Mouse (Mus musculus) forebrain, embryonic 12.5 days (tissue): ENCODE results near the gene Bcl11b. TPM values are rescaled to one million over a fixed set of nuclear protein-coding genes. Genes with fewer than 3 reads are reported as not detected.

Experiments
- ATAC-seq: fragments of 200-750 bp; cut with Nextera tagmentation; 2 replicates; pipeline ENCODE4 v1.8.0; 2017; ENCODE audit warnings: moderate TSS enrichment; ENCODE audit not compliant: low FRiP score
- H3K27ac ChIP-seq: fragments of 300-500 bp; sonication (generic); 2 replicates; pipeline ENCODE4 v1.5.1; 2016; ENCODE audit warnings: mild to moderate bottlenecking
- H3K27me3 ChIP-seq: fragments of 300-500 bp; sonication (generic); 2 replicates; pipeline ENCODE4 v1.6.1; 2016; ENCODE audit warnings: mild to moderate bottlenecking
- H3K36me3 ChIP-seq: fragments of 300-500 bp; sonication (generic); replicated peaks from 2 replicates; pipeline ENCODE4 v1.6.1; 2016; ENCODE audit warnings: mild to moderate bottlenecking
- H3K4me1 ChIP-seq: fragments of 300-500 bp; sonication (generic); 2 replicates; pipeline ENCODE4 v1.6.1; 2016
- H3K4me2 ChIP-seq: fragments of 300-500 bp; sonication (generic); 2 replicates; pipeline ENCODE4 v1.6.1; 2016; ENCODE audit warnings: mild to moderate bottlenecking, moderate library complexity
- H3K4me3 ChIP-seq: fragments of 300-500 bp; sonication (generic); replicated peaks from 2 replicates; pipeline ENCODE4 v1.5.1; 2016; ENCODE audit warnings: mild to moderate bottlenecking
- H3K9ac ChIP-seq: fragments of 300-500 bp; sonication (generic); 2 replicates; pipeline ENCODE4 v1.6.1; 2016; ENCODE audit warnings: mild to moderate bottlenecking
- H3K9me3 ChIP-seq: fragments of 300-500 bp; sonication (generic); 2 replicates; pipeline ENCODE4 v1.6.1; 2016
- WGBS: fragments of 180-500 bp; shearing (Covaris S2); methylation state at CpG from one replicate; pipeline ENCODE4 v1.1.7; 2016; 5-methylcytosine and 5-hydroxymethylcytosine counted together
- polyA plus RNA-seq: library from polyadenylated mRNA; unstranded; fragments of >200 nt; fragmentation: Nextera tagmentation; extraction: Ambion mirVana; gene quantifications from 2 replicates; pipeline ENCODE4 v1.2.1, GENCODE M21; 2016

Bcl11b gene
- polyA plus RNA-seq, 1 experiment from 2014 or later, result 46.0 TPM

GRCm38 (mm10) chr12:107904457-107904856 is 98.9 kb downstream of the Bcl11b start:
- Histone ChIP-seq H3K27ac (no peak overlapping the region), H3K9me3 (peaks cover 9% of the 10 kb centered on the region), H3K27me3 (no peaks in the 10 kb centered on the region), H3K4me2 (no peak overlapping the region), H3K4me1 (no peaks in the 10 kb centered on the region), H3K4me3 (no peak overlapping the region), H3K9ac (no peak overlapping the region), H3K36me3 (no peaks in the 10 kb centered on the region)
- no peak for ATAC-seq
- 91% methylated on average over 11 of the region's 11 CpGs for WGBS

DNA sequence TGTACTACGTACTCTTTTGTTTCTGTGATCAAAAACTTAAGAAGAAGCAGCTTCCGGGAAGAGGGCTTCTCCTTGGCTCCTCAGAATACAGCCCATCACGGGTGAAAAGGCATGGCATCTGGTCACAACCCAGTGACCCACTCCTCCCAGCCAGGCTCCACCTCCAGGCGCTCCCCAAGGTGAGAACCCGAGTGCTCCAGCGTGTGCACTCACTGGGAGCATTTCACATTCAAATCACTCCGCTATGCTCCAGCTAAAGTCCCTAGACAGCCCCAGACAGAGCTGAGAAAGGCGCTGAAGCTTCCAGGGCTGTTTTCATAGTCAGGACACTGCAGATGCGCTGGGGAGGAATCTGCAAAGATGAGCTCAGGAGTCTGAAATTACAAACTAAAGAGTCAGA is 99.5 kb downstream of the Bcl11b start:
- Histone ChIP-seq H3K4me2 (no peak overlapping the region), H3K4me1 (no peaks in the 10 kb centered on the region), H3K27ac (no peak overlapping the region), H3K9ac (no peak overlapping the region), H3K9me3 (peaks cover 9% of the 10 kb centered on the region), H3K36me3 (no peaks in the 10 kb centered on the region), H3K27me3 (no peaks in the 10 kb centered on the region), H3K4me3 (no peak overlapping the region)
- 39% methylated on average over 9 of the region's 9 CpGs for WGBS
- no peak for ATAC-seq

DNA sequence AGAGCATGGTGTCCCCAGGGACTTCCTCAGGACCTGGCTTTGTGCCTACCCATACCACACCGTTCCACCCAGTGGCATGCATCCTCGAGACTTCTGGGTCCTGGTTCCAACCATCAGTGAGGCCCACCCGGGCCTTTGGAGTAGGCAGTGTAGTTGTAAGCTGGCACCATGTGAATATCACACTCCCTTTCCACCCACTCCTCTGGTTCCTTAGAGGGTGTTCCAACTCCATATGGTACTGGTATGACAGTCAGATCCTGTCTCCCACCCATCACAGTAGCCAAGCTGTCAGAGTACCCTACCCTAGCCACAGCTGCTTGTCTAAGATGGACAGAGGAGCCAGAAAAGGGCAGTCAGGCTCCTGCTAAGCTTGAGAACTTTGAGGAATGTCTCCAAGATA is 112.0 kb downstream of the Bcl11b start:
- Histone ChIP-seq H3K4me1 (peaks cover 25% of the 10 kb centered on the region), H3K9ac (no peak overlapping the region), H3K4me2 (no peak overlapping the region), H3K36me3 (no peaks in the 10 kb centered on the region), H3K27ac (no peak overlapping the region), H3K4me3 (no peak overlapping the region), H3K9me3 (no peaks in the 10 kb centered on the region), H3K27me3 (peaks cover 7% of the 10 kb centered on the region; the same call in 1 of the 2 replicates)
- no peak for ATAC-seq
- WGBS, result 96% methylated on average over 3 of the region's 3 CpGs

GRCm38 (mm10) chr12:107890326-107890725 is 113.1 kb downstream of the Bcl11b start:
- Histone ChIP-seq H3K4me2 (no peak overlapping the region), H3K27ac (no peak overlapping the region), H3K4me3 (no peak overlapping the region), H3K9ac (no peak overlapping the region), H3K9me3 (no peaks in the 10 kb centered on the region), H3K27me3 (peaks cover 7% of the 10 kb centered on the region; the same call in 1 of the 2 replicates), H3K4me1 (peaks cover 25% of the 10 kb centered on the region), H3K36me3 (no peaks in the 10 kb centered on the region)
- ATAC-seq, result no peak
- 77% methylated on average over 7 of the region's 7 CpGs for WGBS

DNA sequence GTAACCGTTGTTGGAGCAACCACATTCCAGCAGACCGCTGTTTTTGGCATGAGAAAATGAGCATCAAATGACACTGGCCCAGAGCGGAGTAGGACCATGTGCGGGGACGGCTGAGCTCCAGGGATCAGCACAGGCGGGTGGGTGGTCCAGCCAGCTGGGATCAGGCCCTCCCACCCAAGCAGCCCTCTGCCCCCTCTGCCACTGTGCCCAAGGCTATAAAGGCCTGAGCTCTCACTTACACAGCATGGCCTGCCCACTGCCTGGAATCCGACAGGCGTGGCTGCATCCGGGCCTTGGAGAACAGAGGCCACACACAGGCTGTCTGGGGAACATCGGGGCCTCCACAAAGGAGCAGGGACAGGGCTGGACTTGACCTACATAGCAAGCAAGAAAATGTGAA is 113.6 kb downstream of the Bcl11b start:
- Histone ChIP-seq H3K9ac (no peak overlapping the region), H3K27ac (no peak overlapping the region), H3K4me3 (no peak overlapping the region), H3K27me3 (peaks cover 7% of the 10 kb centered on the region; the same call in 1 of the 2 replicates), H3K4me1 (peaks cover 25% of the 10 kb centered on the region), H3K36me3 (no peaks in the 10 kb centered on the region), H3K4me2 (no peak overlapping the region), H3K9me3 (no peaks in the 10 kb centered on the region)
- no peak for ATAC-seq
- 67% methylated on average over 10 of the region's 10 CpGs for WGBS

- WGBS, result 25% methylated on average over 5 of the region's 5 CpGs
- no peak overlapping the region for H3K27ac ChIP-seq
- peaks cover 7% of the 10 kb centered on the region; the same call in 1 of the 2 replicates for H3K27me3 ChIP-seq
- H3K4me1 ChIP-seq, result peaks cover 35% of the 10 kb centered on the region
- H3K36me3 ChIP-seq, result no peaks in the 10 kb centered on the region
- no peak overlapping the region for H3K4me3 ChIP-seq
- no peak for ATAC-seq
- H3K4me2 ChIP-seq, result no peak overlapping the region
- H3K9ac ChIP-seq, result no peak overlapping the region
- H3K9me3 ChIP-seq, result no peaks in the 10 kb centered on the region
Measured at GRCm38 (mm10) chr12:107888646-107889045, 114.8 kb downstream of the Bcl11b start.

DNA sequence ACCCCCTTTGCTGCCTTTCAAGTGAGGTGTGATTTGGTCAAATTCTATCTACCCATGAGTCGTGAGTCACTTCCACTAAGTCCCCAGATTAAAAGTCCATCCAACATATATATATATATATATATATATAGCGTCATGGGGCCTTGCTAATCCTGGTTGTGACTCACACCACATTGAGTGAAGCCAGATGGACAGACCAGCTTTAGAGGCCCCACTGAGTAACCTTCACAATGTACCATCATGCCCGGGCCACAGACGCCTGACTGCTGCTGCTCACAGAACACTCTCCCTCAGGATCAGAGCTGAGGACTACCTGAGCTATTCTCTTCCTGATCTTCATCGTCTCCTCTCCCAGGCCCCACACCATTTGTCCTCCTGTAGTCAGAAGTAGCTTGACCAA is 115.4 kb downstream of the Bcl11b start:
- no peak overlapping the region for H3K9ac ChIP-seq
- no peaks in the 10 kb centered on the region for H3K36me3 ChIP-seq
- no peak for ATAC-seq
- peaks cover 7% of the 10 kb centered on the region; the same call in 1 of the 2 replicates for H3K27me3 ChIP-seq
- H3K4me3 ChIP-seq, result no peak overlapping the region
- no peaks in the 10 kb centered on the region for H3K9me3 ChIP-seq
- H3K4me2 ChIP-seq, result no peak overlapping the region
- no peak overlapping the region for H3K27ac ChIP-seq
- H3K4me1 ChIP-seq, result peaks cover 39% of the 10 kb centered on the region
- 80% methylated on average over 5 of the region's 5 CpGs for WGBS

GRCm38 (mm10) chr12:107887621-107888020 is 115.8 kb downstream of the Bcl11b start:
- Histone ChIP-seq H3K4me3 (no peak overlapping the region), H3K4me2 (no peak overlapping the region), H3K9me3 (no peaks in the 10 kb centered on the region), H3K27ac (no peak overlapping the region), H3K36me3 (no peaks in the 10 kb centered on the region), H3K9ac (no peak overlapping the region), H3K27me3 (peaks cover 9% of the 10 kb centered on the region; the same call in 1 of the 2 replicates), H3K4me1 (peaks cover 42% of the 10 kb centered on the region)
- no peak for ATAC-seq
- 51% methylated on average over 6 of the region's 6 CpGs for WGBS

DNA sequence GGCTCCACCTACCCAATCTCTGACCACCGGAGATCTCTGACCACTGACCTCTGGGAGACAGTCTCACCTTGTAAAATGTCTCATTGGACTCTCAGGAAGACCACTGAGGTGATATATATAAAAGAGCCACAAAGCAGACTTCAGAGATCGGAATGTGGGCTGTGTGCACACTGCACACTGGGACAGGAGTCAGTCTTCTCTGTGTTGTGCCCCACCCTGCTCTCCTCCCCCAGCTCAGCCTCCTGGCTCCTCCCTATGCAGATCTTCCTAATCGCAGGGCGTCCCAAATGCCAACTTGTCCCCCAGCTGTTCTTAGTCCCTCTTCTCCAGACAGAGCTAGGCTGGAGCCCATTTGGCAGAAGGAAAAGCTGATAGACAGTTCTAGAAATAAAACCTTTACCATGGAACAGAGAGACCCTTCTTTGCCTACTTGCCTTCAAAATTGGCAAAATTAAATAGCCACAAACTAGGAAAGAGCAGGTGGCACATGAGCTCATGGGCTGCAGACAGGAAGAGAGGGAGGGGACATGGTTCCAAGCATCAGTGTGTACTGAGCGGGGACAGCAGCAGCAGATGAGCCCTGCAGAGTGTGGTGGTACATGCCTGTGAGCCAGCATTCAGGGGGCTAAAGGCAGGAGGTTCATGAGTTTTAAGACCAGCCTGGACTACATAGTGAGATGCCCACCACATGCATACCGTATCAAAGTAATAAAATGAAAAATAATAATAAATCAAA is 118.9 kb downstream of the Bcl11b start:
- ATAC-seq, result no peak
- no peak overlapping the region for H3K27ac ChIP-seq
- H3K4me1 ChIP-seq, result peaks cover 40% of the 10 kb centered on the region

GRCm38 (mm10) chr12:107881726-107882125 is 121.7 kb downstream of the Bcl11b start:
- ATAC-seq, result no peak
- no peak overlapping the region for H3K27ac ChIP-seq

More for the DNA sequence above, 118.9 kb downstream of the Bcl11b start:
- H3K4me3 ChIP-seq, result no peak overlapping the region
- no peak overlapping the region for H3K9ac ChIP-seq
- H3K4me2 ChIP-seq, result no peak overlapping the region
- 61% methylated on average over 6 of the region's 6 CpGs for WGBS
- H3K9me3 ChIP-seq, result no peaks in the 10 kb centered on the region
- H3K27me3 ChIP-seq, result peaks cover 13% of the 10 kb centered on the region; the same call in 1 of the 2 replicates
- H3K36me3 ChIP-seq, result no peaks in the 10 kb centered on the region

DNA sequence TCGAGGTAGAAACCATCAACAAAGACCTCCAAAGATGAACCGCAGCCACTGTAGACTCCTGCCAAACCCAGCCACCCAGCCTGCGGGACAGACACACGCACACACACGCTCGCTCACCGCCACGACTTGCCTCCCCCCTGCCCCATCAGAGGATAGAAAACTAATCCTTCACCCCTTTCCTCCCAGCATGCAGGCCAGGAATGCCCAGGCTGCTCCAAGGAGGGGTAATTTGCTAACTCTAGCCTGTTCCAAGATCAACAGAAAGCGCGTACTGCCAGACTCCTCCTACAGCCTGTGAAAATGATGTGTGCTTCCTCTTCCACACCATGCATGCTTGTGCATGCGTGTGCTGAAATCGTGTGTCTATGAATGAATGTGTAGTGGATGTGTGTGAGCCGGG is 122.7 kb downstream of the Bcl11b start:
- whole genome bisulfite sequencing, result 87% methylated on average over 13 of the region's 13 CpGs
- H3K4me3 ChIP-seq, result no peak overlapping the region
- H3K4me2 ChIP-seq, result no peak overlapping the region
- H3K9ac ChIP-seq, result no peak overlapping the region
- H3K4me1 ChIP-seq, result peaks cover 28% of the 10 kb centered on the region
- no peaks in the 10 kb centered on the region for H3K36me3 ChIP-seq
- no peak for ATAC-seq
- H3K27ac ChIP-seq, result no peak overlapping the region
- H3K9me3 ChIP-seq, result peaks cover 5% of the 10 kb centered on the region; the same call in 1 of the 2 replicates
- H3K27me3 ChIP-seq, result peaks cover 6% of the 10 kb centered on the region; the same call in 1 of the 2 replicates

More at GRCm38 (mm10) chr12:107881726-107882125, 121.7 kb downstream of the Bcl11b start:
- peaks cover 3% of the 10 kb centered on the region; the same call in 1 of the 2 replicates for H3K9me3 ChIP-seq
- no peak overlapping the region for H3K4me2 ChIP-seq
- H3K4me3 ChIP-seq, result no peak overlapping the region
- no peaks in the 10 kb centered on the region for H3K36me3 ChIP-seq
- peaks cover 7% of the 10 kb centered on the region; the same call in 1 of the 2 replicates for H3K27me3 ChIP-seq
- 85% methylated on average over 9 of the region's 9 CpGs for WGBS
- peaks cover 28% of the 10 kb centered on the region for H3K4me1 ChIP-seq
- H3K9ac ChIP-seq, result no peak overlapping the region

DNA sequence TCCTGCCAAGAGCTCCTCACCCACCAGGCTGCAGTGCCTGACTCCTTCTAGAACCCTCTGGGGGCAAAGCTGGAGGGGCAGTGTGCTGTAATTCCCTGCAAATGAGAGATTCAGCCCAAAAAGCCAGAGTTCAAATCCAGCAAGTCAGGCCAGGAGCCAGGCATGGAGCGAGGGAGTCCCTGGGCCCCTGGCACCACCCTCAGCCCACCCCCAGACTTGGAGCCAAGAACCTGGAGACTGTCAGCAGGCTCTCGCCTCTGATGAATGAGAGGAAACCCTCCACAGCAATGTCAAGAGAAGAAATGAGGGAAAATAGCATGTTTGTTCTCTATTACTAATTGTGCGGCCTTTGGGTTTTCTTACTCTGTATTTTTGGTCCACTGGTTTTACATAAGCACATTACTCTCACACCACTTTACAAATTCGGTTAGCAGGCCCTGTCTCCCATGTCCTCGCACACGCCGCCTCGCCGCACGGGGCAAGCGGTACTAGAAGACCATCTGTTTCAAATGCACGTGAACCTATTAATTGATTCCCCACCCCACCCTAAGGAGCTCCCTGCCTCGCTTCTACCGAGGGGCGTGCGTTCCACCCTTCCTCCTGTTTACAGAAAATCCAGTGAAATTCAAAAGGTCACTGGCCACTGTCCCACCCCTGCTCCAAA is 124.2 kb downstream of the Bcl11b start:
- 0 out of 2 replicates have a peak, but pooled peaks have one; percentile 27 for ATAC-seq
- 68% methylated on average over 16 of the region's 16 CpGs for WGBS

More for the DNA sequence above, 124.2 kb downstream of the Bcl11b start:
- H3K27me3 ChIP-seq, result peaks cover 6% of the 10 kb centered on the region; the same call in 1 of the 2 replicates
- H3K4me1 ChIP-seq, result peaks cover 23% of the 10 kb centered on the region
- peaks cover 5% of the 10 kb centered on the region; the same call in 1 of the 2 replicates for H3K9me3 ChIP-seq
- H3K27ac ChIP-seq, result no peak overlapping the region; the same call in 1 of the 2 replicates
- H3K9ac ChIP-seq, result no peak overlapping the region
- H3K36me3 ChIP-seq, result no peaks in the 10 kb centered on the region
- no peak overlapping the region for H3K4me2 ChIP-seq
- H3K4me3 ChIP-seq, result no peak overlapping the region
